Mouse (Mus musculus): ENCODE measurements around the gene Gm37419. TPM values are rescaled to one million over a fixed set of nuclear protein-coding genes. Genes with fewer than 3 reads are reported as not detected.

The Gm37419 gene
- polyA plus RNA-seq, 1 experiment from 2014 or later = not detected

DNA sequence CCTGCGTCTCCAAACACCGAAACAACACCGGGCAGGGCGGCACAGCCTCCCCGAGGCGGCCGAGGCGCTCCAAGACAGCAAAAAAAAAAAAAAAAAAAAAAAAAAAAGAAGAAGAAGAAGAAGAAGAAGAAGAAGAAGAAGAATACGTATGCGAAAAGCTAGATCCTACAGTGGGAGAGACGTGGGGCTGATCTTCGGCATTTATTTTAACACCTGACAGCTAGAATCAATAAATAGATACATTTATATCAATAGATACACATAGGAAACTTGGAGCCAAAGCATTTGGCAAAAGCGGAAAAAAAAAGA lies 171 bp upstream of the Gm37419 start:
- WGBS = 0% methylated on average over 13 of the region's 13 CpGs
- H3K4me1 ChIP-seq = peaks cover 52% of the 10 kb centered on the region
- peaks cover 3% of the 10 kb centered on the region; the same call in 1 of the 2 replicates for H3K27me3 ChIP-seq
- no peak for ATAC-seq (ENCODE audit: insufficient number of reproducible peaks, insufficient read depth, low FRiP score, low TSS enrichment, low read depth)
- no peaks in the 10 kb centered on the region for H3K9me3 ChIP-seq
- H3K4me3 ChIP-seq = peak overlapping the region; percentile 75
- peak overlapping the region; percentile 92 for H3K4me2 ChIP-seq
- peak overlapping the region; percentile 89 for H3K9ac ChIP-seq
- H3K36me3 ChIP-seq = no peaks in the 10 kb centered on the region
- peak overlapping the region; percentile 98 for H3K27ac ChIP-seq

DNA sequence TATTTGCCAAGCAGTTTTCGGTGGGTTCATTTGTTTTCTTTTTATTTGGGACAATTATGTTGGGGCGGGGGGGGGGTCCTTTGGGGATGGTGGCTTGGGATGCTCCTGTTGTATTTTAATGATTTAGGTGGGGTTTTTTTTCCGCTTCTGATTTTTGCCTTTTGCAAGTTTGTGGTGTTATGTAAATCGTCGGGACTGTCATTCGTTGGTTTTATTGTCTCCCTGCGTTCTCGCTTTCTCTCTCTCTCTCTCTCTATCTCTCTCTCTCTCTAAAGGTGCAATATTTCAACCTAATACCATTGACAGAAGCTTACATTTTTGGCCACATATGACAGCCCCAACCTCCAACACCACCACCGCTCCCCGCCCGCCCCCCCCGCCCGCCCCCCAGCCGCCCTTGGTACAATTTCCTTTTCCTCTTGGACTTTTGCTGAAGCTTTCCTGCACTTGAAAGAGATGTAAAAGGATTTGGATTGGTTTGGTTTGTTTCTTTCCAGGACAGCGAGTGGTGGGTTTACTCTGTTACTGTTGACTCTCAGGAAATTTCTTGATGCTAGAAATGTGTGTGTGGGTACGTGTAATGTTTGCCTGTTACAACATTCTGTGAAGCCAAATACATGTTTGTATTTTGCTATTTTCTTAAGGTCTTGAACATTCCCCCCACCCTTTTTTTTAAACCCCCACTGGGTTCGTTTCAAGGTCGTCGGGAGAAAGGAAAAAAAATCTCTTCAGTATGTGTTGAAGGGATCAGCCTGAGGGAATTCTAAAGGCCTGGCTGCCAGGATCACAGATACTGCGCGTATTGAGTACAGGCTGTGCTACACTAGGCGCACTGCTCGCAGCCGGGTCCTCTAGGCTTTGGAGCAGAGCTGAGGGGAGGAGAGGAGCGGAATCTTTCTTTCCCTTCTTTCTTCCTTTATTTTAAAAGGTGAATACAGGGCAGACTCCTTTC lies 1.2 kb downstream of the Gm37419 start:
- WGBS = 1% methylated on average over 25 of the region's 25 CpGs
- peak overlapping the region; percentile 75 for H3K4me3 ChIP-seq
- no peaks in the 10 kb centered on the region for H3K36me3 ChIP-seq
- peaks cover 3% of the 10 kb centered on the region; the same call in 1 of the 2 replicates for H3K27me3 ChIP-seq
- no peak for ATAC-seq (ENCODE audit: insufficient number of reproducible peaks, insufficient read depth, low FRiP score, low TSS enrichment, low read depth)
- peak overlapping the region; percentile 89 for H3K9ac ChIP-seq
- peaks cover 52% of the 10 kb centered on the region for H3K4me1 ChIP-seq
- H3K27ac ChIP-seq = peak overlapping the region; percentile 98
- H3K4me2 ChIP-seq = peak overlapping the region; percentile 92
- H3K9me3 ChIP-seq = no peaks in the 10 kb centered on the region

- 28% methylated on average over 11 of the region's 11 CpGs for WGBS
- H3K9ac ChIP-seq = peak overlapping the region; percentile 89; the same call in 1 of the 2 replicates
- H3K36me3 ChIP-seq = no peaks in the 10 kb centered on the region
- no peak overlapping the region for H3K27ac ChIP-seq
- peak overlapping the region; percentile 75 for H3K4me3 ChIP-seq
- H3K4me1 ChIP-seq = peaks cover 45% of the 10 kb centered on the region
- H3K9me3 ChIP-seq = no peaks in the 10 kb centered on the region
- peaks cover 3% of the 10 kb centered on the region; the same call in 1 of the 2 replicates for H3K27me3 ChIP-seq
- no peak for ATAC-seq (ENCODE audit: insufficient number of reproducible peaks, insufficient read depth, low FRiP score, low TSS enrichment, low read depth)
- peak overlapping the region; percentile 92 for H3K4me2 ChIP-seq
Measured at GRCm38 (mm10) chr16:23990161-23990970, 2.1 kb downstream of the Gm37419 start.

GRCm38 (mm10) chr16:23991170-23991569 lies 2.9 kb downstream of the Gm37419 start:
- no peak overlapping the region for H3K4me2 ChIP-seq
- peaks cover 2% of the 10 kb centered on the region; the same call in 1 of the 2 replicates for H3K27me3 ChIP-seq
- H3K36me3 ChIP-seq = no peaks in the 10 kb centered on the region
- H3K27ac ChIP-seq = no peak overlapping the region
- no peak for ATAC-seq (ENCODE audit: insufficient number of reproducible peaks, insufficient read depth, low FRiP score, low TSS enrichment, low read depth)
- no peak overlapping the region for H3K4me3 ChIP-seq
- H3K9me3 ChIP-seq = no peaks in the 10 kb centered on the region
- no peak overlapping the region for H3K9ac ChIP-seq
- H3K4me1 ChIP-seq = peaks cover 37% of the 10 kb centered on the region
- WGBS = 2% methylated on average over 4 of the region's 4 CpGs

DNA sequence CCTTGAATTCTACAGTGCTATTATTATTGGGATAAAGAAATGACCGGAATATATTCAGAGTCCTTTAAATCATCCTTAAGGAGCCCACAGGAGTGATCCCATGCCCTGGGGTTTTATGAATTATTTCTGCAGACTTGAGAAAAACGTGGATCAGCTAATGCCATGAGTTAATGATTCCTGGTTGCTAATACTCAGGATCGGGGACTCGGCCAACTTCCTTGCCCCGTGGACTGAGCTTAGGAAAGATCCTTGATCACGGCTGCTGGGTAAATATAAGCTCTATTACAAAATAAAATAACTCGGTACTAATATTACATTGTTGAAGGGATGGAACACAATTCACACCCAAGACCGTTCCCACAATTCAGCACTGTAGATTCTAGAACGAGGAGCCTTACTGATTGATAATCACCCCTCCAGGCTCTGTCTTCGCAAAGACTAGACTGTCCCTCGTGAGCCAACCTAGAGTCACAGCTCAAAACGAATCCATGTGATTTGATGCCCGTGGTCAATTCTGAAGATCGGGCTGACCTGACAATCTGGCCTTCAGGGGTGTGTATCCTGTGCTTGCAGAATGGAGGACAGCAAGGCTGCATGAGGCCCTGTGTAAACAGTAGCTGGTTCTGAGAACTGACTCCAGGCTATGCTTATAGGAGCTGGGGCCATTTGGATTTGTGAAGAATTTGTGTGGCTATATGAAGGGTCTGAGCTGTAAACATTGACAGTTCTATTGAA lies 3.7 kb downstream of the Gm37419 start:
- 79% methylated on average over 14 of the region's 14 CpGs for WGBS
- H3K36me3 ChIP-seq = no peaks in the 10 kb centered on the region
- no peak for ATAC-seq (ENCODE audit: insufficient number of reproducible peaks, insufficient read depth, low FRiP score, low TSS enrichment, low read depth)
- H3K4me1 ChIP-seq = peaks cover 29% of the 10 kb centered on the region
- H3K9ac ChIP-seq = no peak overlapping the region
- H3K27me3 ChIP-seq = no peaks in the 10 kb centered on the region
- no peak overlapping the region for H3K4me3 ChIP-seq
- H3K27ac ChIP-seq = no peak overlapping the region
- H3K4me2 ChIP-seq = no peak overlapping the region
- H3K9me3 ChIP-seq = no peaks in the 10 kb centered on the region

DNA sequence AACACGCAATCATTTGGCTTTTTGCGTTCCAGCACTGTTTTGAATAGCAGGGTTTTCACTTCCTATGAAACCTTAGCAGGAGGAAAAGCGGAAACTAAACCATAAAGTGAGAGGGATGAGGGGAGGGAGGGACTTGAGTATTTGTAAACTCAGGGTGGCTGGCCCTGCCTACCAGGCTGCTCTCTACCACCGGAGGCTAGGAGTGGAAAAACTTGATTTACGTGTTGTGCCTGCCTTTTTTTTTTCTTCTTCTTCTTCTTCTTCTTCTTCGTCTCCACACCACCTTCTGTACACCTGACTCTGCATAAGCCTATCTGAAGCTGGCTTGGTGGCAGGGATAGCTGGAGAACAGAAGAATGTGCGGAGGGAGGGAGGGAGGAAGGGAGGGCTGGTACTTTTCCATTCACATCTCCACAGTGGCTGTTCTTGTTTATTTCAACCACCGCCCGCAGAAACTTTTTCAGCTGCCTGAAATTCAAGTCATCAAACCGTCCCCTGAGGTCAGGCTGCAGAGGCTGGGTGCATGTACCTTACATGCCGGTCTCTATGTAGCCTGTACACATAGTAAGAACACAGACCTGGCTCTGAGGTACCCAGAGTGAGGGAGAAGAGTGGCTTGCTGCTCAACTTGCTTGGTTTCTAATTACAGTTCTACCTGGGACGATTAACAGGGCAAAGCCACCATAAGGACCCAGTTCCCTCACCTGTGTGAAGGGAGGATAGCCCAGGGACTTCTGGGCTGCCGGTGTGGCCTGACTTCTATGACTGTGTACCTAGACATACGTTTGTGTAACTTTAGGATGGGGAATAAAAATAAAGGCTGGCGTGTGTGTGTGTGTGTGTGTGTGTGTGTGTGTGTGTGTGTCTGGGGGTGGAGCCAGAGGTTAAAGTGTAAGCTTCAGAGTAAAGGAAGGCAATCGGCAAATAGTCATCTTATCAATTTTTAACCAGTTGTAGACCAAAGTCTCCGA lies 5.4 kb downstream of the Gm37419 start:
- peak overlapping the region; percentile 36; the same call in 1 of the 2 replicates for H3K4me2 ChIP-seq
- no peaks in the 10 kb centered on the region for H3K9me3 ChIP-seq
- peaks cover 27% of the 10 kb centered on the region for H3K4me1 ChIP-seq
- H3K27ac ChIP-seq = no peak overlapping the region; the same call in 1 of the 2 replicates
- H3K9ac ChIP-seq = no peak overlapping the region
- WGBS = 41% methylated on average over 17 of the region's 17 CpGs
- H3K36me3 ChIP-seq = no peaks in the 10 kb centered on the region
- H3K27me3 ChIP-seq = no peaks in the 10 kb centered on the region
- no peak overlapping the region for H3K4me3 ChIP-seq
- 0 out of 2 replicates have a peak, but pooled peaks have one; percentile 39 for ATAC-seq (ENCODE audit: insufficient number of reproducible peaks, insufficient read depth, low FRiP score, low TSS enrichment, low read depth)

DNA sequence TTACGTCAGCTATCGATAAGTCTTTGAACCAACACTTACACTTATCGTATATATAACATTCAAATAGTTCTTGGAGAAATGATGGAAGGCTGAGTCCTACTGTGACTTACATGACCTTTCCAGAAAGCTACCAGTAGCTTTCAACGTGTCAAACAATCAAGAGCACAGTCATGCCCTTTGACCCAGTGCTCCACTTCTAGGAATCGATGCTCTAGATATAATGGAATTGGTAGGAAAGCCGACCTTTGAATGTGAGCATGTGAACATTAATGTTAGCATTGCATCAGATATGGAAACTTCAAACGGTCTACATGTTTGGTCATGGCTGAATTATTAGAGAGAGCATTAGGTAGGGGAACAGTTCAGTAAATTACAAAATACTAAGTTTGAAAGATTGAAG lies 8.1 kb downstream of the Gm37419 start:
- Histone ChIP-seq H3K4me1 (peaks cover 12% of the 10 kb centered on the region), H3K36me3 (no peaks in the 10 kb centered on the region), H3K27me3 (no peaks in the 10 kb centered on the region), H3K4me2 (no peak overlapping the region), H3K27ac (no peak overlapping the region), H3K9ac (no peak overlapping the region), H3K9me3 (no peaks in the 10 kb centered on the region), H3K4me3 (no peak overlapping the region)
- ATAC-seq (ENCODE audit: insufficient number of reproducible peaks, insufficient read depth, low FRiP score, low TSS enrichment, low read depth) = no peak
- 83% methylated on average over 7 of the region's 7 CpGs for WGBS

DNA sequence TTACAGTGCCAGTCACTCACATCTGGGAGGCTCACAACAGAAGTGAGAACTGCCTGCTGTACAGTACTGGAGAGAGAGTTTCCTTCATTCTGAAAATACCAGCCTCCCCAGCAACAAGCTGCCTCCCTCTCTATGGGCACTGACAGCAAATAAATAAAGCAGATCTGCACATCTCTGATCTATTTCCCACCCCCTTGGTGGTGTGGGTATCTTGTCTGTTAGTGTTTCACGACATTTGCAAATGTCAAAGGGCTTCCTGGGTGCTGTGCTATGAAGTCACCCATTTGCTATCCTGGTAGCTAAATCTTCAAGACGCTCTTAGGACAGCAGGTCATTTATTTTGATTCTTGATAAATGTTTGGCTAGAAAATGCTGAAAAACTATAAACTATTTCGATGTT lies 8.9 kb downstream of the Gm37419 start:
- Histone ChIP-seq H3K4me2 (no peak overlapping the region), H3K36me3 (no peaks in the 10 kb centered on the region), H3K27me3 (no peaks in the 10 kb centered on the region), H3K27ac (no peak overlapping the region), H3K9ac (no peak overlapping the region), H3K9me3 (no peaks in the 10 kb centered on the region), H3K4me3 (no peak overlapping the region), H3K4me1 (peaks cover 11% of the 10 kb centered on the region)
- no peak for ATAC-seq (ENCODE audit: insufficient number of reproducible peaks, insufficient read depth, low FRiP score, low TSS enrichment, low read depth)
- 82% methylated on average over 3 of the region's 3 CpGs for WGBS

- H3K9me3 ChIP-seq = no peaks in the 10 kb centered on the region
- H3K9ac ChIP-seq = no peak overlapping the region
- ATAC-seq (ENCODE audit: insufficient number of reproducible peaks, insufficient read depth, low FRiP score, low TSS enrichment, low read depth) = no peak
- no peak overlapping the region for H3K27ac ChIP-seq
- no peak overlapping the region for H3K4me2 ChIP-seq
- WGBS = 81% methylated on average over 6 of the region's 6 CpGs
- H3K4me1 ChIP-seq = peaks cover 11% of the 10 kb centered on the region
- no peak overlapping the region for H3K4me3 ChIP-seq
- H3K27me3 ChIP-seq = no peaks in the 10 kb centered on the region
- no peaks in the 10 kb centered on the region for H3K36me3 ChIP-seq
Measured at GRCm38 (mm10) chr16:23997912-23998311, 9.6 kb downstream of the Gm37419 start.

DNA sequence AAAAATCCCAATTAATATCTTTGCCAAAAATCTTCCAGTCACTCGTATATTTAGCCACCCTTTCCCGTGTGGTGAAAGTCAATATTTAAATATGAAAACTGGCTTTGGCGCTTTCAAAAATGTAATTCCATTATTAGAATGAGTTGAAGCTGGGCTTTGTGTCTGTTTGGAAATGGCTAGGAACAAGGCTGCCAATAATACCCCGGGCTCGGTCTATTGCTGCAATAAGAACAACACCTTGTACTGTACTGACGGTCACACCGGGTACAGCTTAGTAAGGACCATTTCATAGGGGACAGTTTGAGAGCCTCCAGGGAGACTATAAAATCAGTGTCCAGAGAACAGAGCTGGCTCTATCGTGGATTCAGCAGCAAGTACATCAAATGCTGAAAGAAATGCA lies 17.6 kb downstream of the Gm37419 start:
- 88% methylated on average over 8 of the region's 8 CpGs for WGBS
- H3K9ac ChIP-seq = no peak overlapping the region

More for the DNA sequence above, 17.6 kb downstream of the Gm37419 start:
- Histone ChIP-seq H3K36me3 (no peaks in the 10 kb centered on the region), H3K4me1 (no peaks in the 10 kb centered on the region), H3K27ac (no peak overlapping the region), H3K27me3 (no peaks in the 10 kb centered on the region), H3K4me3 (no peak overlapping the region), H3K9me3 (no peaks in the 10 kb centered on the region), H3K4me2 (no peak overlapping the region)
- ATAC-seq (ENCODE audit: insufficient number of reproducible peaks, insufficient read depth, low FRiP score, low TSS enrichment, low read depth) = no peak
